Mouse (Mus musculus) neutrophil, adult 5-6 weeks (primary cell): ENCODE measurements around the gene Pum3. TPM values are rescaled to one million over a fixed set of nuclear protein-coding genes. Genes with fewer than 3 reads are reported as not detected.
"Not testable (repeated sequence)": the region's sequence is repeated elsewhere in the genome, so short reads cannot be mapped to it uniquely, and the experiment has no call there.

ENCODE experiments used
- ATAC-seq: fragments of 151-379, 151-347 bp; 2 replicates; pipeline ENCODE4 v1.8.0; 2017; ENCODE audit warnings: mild to moderate bottlenecking, moderate TSS enrichment; ENCODE audit not compliant: insufficient number of reproducible peaks, poor library complexity, low FRiP score, severe bottlenecking; ENCODE audit errors: extremely low read depth
- total RNA-seq: library from RNA; stranded (forward); fragments of 200-1000 nt; gene quantifications from 2 replicates; pipeline ENCODE4 v1.2.3, GENCODE M21; 2017

The Pum3 gene
- total RNA-seq, 1 experiment from 2014 or later = 69.7 TPM

- ATAC-seq = no peak
Observed at GRCm38 (mm10) chr19:27395936-27396335, 33.7 kb downstream of the Pum3 start.

GRCm38 (mm10) chr19:27395481-27395880 is 34.1 kb downstream of the Pum3 start:
- 0 out of 2 replicates have a peak, but pooled peaks have one; percentile 30 for ATAC-seq

GRCm38 (mm10) chr19:27394341-27394990 is 35.2 kb downstream of the Pum3 start:
- no peak for ATAC-seq

GRCm38 (mm10) chr19:27392431-27392830 is 37.2 kb downstream of the Pum3 start:
- ATAC-seq = no peak

DNA sequence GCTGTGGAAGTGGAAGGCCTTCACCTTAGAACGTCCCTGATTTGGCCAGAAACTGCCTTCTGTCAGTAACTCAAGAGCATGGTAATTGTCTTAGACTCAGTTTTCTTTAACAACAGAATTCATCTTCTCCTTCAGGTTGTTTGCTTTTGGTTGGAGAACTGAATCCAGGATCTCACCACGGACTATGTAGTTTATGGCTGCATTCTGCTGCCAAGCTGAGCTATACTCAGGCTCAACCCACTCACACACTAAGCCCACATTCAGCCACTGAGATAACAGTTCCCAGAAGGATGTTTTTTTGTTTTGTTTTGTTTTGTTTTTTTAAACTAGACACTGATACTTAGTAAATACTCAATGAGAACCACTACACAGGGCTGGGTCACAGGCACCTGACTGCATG is 38.3 kb downstream of the Pum3 start:
- ATAC-seq = no peak

DNA sequence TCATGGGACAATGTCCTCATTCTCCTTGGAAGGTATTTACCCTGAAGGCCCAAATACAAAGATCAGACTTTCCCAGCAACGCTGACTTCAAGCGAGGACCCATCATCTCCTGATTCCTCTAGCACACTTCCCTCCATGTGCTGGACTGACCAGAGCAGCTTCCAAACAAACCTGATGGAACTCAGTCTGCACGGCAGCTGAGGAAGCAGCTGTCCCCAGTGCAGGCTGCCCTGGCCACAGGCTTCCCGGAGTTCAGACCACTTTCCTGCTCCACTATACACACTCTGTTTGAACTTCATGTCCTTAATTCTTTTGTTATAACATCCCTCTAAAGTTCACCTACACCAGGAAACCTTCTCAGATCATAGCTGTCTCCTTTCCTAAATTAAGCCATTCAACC is 40.1 kb downstream of the Pum3 start:
- ATAC-seq = not testable (repeated sequence)

DNA sequence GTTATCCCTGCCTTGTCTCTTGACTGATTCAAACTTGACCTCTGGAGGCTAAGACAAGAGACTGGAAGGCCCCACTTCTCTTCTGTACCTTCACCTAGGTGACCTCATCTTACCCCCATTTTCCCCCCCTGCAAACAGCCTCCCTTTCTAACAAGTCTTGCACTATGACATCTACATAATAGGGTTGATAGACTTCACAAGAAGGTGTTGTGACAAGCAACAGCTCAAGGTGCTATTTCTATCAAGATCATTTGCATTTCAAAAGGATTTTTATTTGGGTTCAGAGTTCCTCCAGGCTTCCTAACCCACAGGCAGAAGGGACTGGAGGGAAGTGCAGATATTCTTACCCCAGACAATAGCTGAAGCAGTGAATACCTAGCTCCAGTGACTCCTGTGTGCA is 44.3 kb downstream of the Pum3 start:
- ATAC-seq = no peak

GRCm38 (mm10) chr19:27383266-27383665 is 46.4 kb downstream of the Pum3 start:
- ATAC-seq = no peak

GRCm38 (mm10) chr19:27382131-27382530 is 47.5 kb downstream of the Pum3 start:
- ATAC-seq = no peak

DNA sequence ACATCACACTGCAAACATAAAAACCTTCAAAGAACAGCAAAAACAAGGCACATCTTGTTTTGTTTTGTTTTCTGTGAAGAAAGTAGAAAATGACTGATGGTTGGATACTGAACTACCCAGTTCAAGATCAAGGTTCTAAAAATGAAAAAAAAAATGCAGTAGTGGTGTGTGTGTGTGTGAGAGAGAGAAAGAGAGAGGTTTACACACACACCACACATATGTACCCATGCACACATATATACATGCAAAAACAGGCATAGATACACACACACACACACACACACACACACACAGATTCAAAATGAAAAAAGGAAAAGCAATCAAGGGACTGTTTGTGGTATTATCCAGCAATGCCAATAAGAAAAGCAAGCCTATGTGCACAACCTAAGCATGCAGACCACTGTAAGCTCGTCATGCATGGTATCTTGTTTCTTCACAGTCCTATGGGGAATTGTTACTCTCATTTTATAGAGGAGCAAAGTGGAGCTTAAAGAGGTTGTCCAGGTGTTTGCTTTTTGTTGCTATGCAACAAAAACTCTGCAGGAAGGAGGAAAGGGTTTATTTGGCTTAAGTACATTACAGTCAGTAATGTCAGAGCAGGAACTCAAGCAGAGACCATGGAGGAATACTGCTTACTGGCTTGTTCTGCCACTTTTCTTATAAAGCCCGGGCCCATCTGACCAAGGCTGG is 49.8 kb downstream of the Pum3 start:
- ATAC-seq = no peak

GRCm38 (mm10) chr19:27370784-27371183 is 58.8 kb downstream of the Pum3 start:
- ATAC-seq = no peak

DNA sequence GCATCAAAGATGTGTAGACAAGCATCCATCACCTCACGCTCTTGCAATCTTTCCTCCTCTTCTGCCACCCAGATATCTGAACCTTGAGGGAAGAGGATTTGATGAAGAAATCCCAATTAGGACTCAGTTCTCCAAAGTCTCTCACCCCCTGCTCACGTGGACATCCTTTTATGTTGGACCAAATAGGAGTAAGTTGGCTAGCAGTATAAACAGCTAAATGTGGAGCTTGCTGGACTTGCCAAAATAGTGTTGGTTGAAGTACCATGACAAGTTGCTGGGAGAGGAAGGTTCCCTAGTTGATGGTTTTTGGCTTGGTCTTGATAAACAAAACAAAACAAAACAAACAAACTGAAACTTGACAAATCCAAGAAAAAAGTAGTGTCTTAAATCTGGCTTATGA is 59.5 kb downstream of the Pum3 start:
- ATAC-seq = no peak

- ATAC-seq = no peak
Observed at GRCm38 (mm10) chr19:27369461-27370135, 60.0 kb downstream of the Pum3 start.

DNA sequence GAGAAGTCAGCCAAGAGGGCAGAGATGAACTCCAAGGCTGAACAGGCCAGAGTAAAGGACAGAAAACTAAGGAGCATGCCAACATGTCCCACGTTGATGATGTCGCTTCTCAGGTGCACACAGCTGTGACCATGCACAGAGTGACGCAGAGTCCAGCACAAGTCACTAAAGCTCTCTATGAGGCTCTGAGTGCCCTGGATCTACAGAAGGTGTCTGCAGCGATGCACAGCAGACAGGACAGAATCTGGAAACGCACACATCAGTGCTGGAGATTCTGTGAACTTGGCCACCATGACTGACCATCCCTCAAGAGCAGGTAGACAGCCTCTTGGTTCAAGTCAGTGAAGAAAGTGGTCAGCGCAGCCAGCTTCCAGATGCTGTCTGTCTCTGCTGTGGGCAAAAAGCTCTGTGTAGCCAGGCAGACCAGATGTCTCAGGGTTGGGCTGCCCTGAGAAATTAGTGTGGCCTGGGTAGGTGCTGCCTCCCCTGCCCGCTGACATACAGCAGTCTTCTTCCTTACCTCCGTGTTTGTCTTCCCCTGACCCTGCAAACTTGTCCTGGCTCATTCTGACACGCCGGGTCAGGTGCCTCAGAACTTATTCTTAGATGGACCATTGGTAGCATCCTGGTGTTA is 63.4 kb downstream of the Pum3 start:
- ATAC-seq = no peak

GRCm38 (mm10) chr19:27364521-27364931 is 65.1 kb downstream of the Pum3 start:
- no peak for ATAC-seq

GRCm38 (mm10) chr19:27363891-27364290 is 65.7 kb downstream of the Pum3 start:
- no peak for ATAC-seq

DNA sequence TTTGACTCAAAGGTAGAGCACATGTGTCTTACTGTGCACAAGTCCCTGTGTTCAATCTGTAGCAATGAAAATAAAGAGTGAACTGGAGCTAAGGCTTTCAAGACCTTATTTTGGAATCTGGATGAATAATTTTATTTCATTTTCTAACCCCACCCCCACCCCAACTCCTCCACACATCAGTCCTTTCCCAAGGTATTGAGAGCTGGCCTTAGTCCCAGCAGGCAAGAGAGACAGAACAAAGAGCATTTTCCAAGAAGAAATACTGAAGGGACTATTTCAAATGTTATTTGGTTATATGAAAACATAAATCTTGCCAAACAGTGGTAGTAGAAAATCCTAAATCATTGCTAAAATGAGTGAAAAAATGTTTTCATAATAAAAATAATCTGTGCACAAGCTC is 69.2 kb downstream of the Pum3 start:
- ATAC-seq = no peak

DNA sequence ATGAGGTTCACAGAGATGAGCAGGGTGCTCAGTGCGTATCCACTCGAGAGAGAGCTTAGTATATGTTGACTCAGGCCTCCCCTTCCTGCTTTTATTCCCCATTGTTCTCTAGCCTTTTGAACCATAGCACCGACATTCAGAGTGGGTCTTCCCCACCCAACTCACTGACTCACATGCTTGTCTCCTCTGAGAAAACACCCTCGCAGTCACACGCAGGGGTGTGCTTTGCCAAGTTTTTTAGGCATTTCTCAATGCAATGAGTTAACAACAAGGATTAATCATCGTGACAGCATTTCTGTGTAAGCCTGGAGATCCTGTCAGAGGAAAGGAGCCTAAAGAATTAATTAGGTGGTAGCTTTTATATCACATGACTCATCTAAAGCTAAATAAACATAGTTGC is 77.9 kb downstream of the Pum3 start:
- no peak for ATAC-seq

DNA sequence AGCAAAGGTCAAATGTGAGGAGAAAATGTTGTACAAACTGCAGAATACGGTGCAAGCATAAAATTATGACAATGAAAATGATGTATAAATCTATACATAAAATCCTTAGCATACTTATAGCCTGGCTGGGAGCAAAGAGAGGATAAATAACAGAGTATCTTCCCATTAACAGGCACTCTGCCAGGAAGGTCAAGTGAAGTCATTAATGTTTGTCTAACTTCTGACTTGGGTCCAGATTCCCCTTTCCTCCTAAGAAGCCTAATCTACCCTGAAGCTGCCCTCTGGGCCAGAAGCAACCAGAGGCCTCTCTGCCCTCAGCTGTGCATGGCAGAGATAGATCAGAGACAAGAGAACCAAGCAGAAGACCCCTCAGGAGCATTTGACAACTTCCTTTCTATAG is 83.1 kb downstream of the Pum3 start:
- ATAC-seq = no peak
